Mouse (Mus musculus): ENCODE results near the gene Mal. TPM values are rescaled to one million over a fixed set of nuclear protein-coding genes. Genes with fewer than 3 reads are reported as not detected.

Mal gene
- total RNA-seq (2021) = 5.9 and 6.0 TPM in 2 replicates
- long read RNA-seq, experiment 1, transcript Mal-202 (4 exons, 2,778 nt) = major isoform, 12 of 14 reads
- long read RNA-seq, experiment 1, partial matches to known transcripts = 2 of 14 reads
- long read RNA-seq, experiment 1, other reads (novel, unspliced or antisense) = 0 of 14 reads
- long read RNA-seq, experiment 2, partial matches to known transcripts = 1 of 5 reads
- long read RNA-seq, experiment 2, other reads (novel, unspliced or antisense) = 0 of 5 reads

- DNase-seq = peak; percentile 86
Observed at GRCm38 (mm10) chr2:127656086-127656720, at the start of gene Mal. TSS of gene Mal (minus strand) at chr2:127656695.

- no peak for DNase-seq
Observed at GRCm38 (mm10) chr2:127705267-127705666, 48.8 kb upstream of the Mal start.

GRCm38 (mm10) chr2:127689239-127689638, 32.7 kb upstream of the Mal start:
- DNase-seq = no peak

GRCm38 (mm10) chr2:127683687-127684331, 27.3 kb upstream of the Mal start:
- peak; percentile 84 for DNase-seq

GRCm38 (mm10) chr2:127667843-127668506, 11.5 kb upstream of the Mal start:
- peak; percentile 33 for DNase-seq

GRCm38 (mm10) chr2:127667015-127667414, 10.5 kb upstream of the Mal start:
- no peak for DNase-seq

GRCm38 (mm10) chr2:127662708-127663107, 6.2 kb upstream of the Mal start:
- DNase-seq = no peak

GRCm38 (mm10) chr2:127655419-127655818, 1.1 kb downstream of the Mal start:
- DNase-seq = no peak

- no peak for DNase-seq
Observed at GRCm38 (mm10) chr2:127654786-127655185, 1.7 kb downstream of the Mal start.

- DNase-seq = no peak
Observed at GRCm38 (mm10) chr2:127652805-127653204, 3.7 kb downstream of the Mal start.

- DNase-seq = no peak
Observed at GRCm38 (mm10) chr2:127652335-127652734, 4.2 kb downstream of the Mal start.

- DNase-seq = no peak
Observed at GRCm38 (mm10) chr2:127651601-127652000, 4.9 kb downstream of the Mal start.

- DNase-seq = peak; percentile 49
Observed at GRCm38 (mm10) chr2:127649921-127650320, 6.6 kb downstream of the Mal start.

GRCm38 (mm10) chr2:127648145-127648544, 8.3 kb downstream of the Mal start:
- DNase-seq = no peak

GRCm38 (mm10) chr2:127646875-127647274, 9.6 kb downstream of the Mal start:
- DNase-seq = no peak

- no peak for DNase-seq
Observed at GRCm38 (mm10) chr2:127643728-127644704, 12.5 kb downstream of the Mal start.

GRCm38 (mm10) chr2:127638973-127639372, 17.5 kb downstream of the Mal start:
- no peak for DNase-seq

- no peak for DNase-seq
Observed at GRCm38 (mm10) chr2:127635581-127635980, 20.9 kb downstream of the Mal start.

GRCm38 (mm10) chr2:127632601-127633000, 23.9 kb downstream of the Mal start:
- no peak for DNase-seq

GRCm38 (mm10) chr2:127627990-127628570, 28.4 kb downstream of the Mal start:
- DNase-seq = no peak

GRCm38 (mm10) chr2:127627354-127627753, 29.1 kb downstream of the Mal start:
- no peak for DNase-seq
